Mouse (Mus musculus) gastrocnemius, postnatal 25 days (tissue): ENCODE measurements around the gene Tuba3a. TPM values are rescaled to one million over a fixed set of nuclear protein-coding genes. Genes with fewer than 3 reads are reported as not detected.

ENCODE experiments used
- DNase-seq: peaks from one replicate; pipeline ENCODE4 v3.0.0; 2022
- microRNA-seq, 2 experiments: library from miRNA; unstranded; fragments of <30 nt; microRNA quantifications; one replicate each; pipeline ENCODE4 v1.2.0; 2021; ENCODE audit warnings: borderline replicate concordance in 2 of 2
- total RNA-seq, 2 experiments: library from RNA; stranded (reverse); gene quantifications; 1 replicate in 1 of 2; 2 replicates in 1 of 2; pipeline ENCODE4 v1.2.3; 2021

The Tuba3a gene
- total RNA-seq, 2 experiments from 2014 or later: not detected

GRCm38 (mm10) chr6:125231117-125232044 is 54.5 kb downstream of the Tuba3a start, which contains the start of gene Tapbpl:
Gene Tapbpl (minus strand): TSS chr6:125231860.
- DNase-seq: no peak

GRCm38 (mm10) chr6:125230571-125230970 is 55.3 kb downstream of the Tuba3a start:
- no peak for DNase-seq

Small RNAs within 50 kb of the gene (microRNA-seq; reads per million reads assigned to microRNA genes)
- gene Mir8113: 0 reads per million in 2 experiments

Other genes with a start within 250 kb of the Tuba3a start
- 10 to 100 TPM; 24.2 to 29.1 TPM for gene Ing4, start 246.3 kb downstream of the Tuba3a start, total RNA-seq
- 1 to 10 TPM; 1.1 to 1.9 TPM for gene Acrbp, start 236.4 kb downstream of the Tuba3a start, total RNA-seq
- not detected for gene Lpar5, start 218.1 kb downstream of the Tuba3a start, total RNA-seq
- gene Chd4, start 190.1 kb downstream of the Tuba3a start, total RNA-seq: 10 to 100 TPM; 67.8 to 72.6 TPM
- gene Nop2, start 154.1 kb downstream of the Tuba3a start, total RNA-seq: 10 to 100 TPM; 14.6 to 18.6 TPM
- gene Iffo1, start 140.8 kb downstream of the Tuba3a start, total RNA-seq: 10 to 100 TPM; 12.4 to 15.3 TPM
- gene Gapdh, start 119.6 kb downstream of the Tuba3a start, total RNA-seq: over 10,000 TPM; 11,297 to 11,631 TPM
- 10 to 100 TPM; 12.1 to 12.7 TPM for gene Ncapd2, start 94.3 kb downstream of the Tuba3a start, total RNA-seq
- gene Mrpl51, start 94.2 kb downstream of the Tuba3a start, total RNA-seq: 100 to 1,000 TPM; 214 to 227 TPM
- gene Vamp1, start 70.5 kb downstream of the Tuba3a start, total RNA-seq: 10 to 100 TPM; 17.5 to 19.2 TPM
- 1 to 10 TPM; 1.4 to 2.6 TPM for gene Tapbpl, start 54.2 kb downstream of the Tuba3a start, total RNA-seq
- gene Cd27, start 49.0 kb downstream of the Tuba3a start, total RNA-seq: under 1 TPM; 0.43 to 0.51 TPM
- gene Ltbr, start 27.8 kb upstream of the Tuba3a start, total RNA-seq: 10 to 100 TPM; 21.2 to 21.7 TPM
- gene Scnn1a, start 34.6 kb upstream of the Tuba3a start, total RNA-seq: under 1 TPM; 0.10 to 0.19 TPM
- 10 to 100 TPM; 26.7 to 33.7 TPM for gene Tnfrsf1a, start 63.3 kb upstream of the Tuba3a start, total RNA-seq
- not detected for gene Plekhg6, start 94.8 kb upstream of the Tuba3a start, total RNA-seq
- gene Cd9, start 208.7 kb upstream of the Tuba3a start, total RNA-seq: 10 to 100 TPM; 28.4 to 33.7 TPM